Mouse (Mus musculus) heart, embryonic 13.5 days (tissue): ENCODE results near the gene A630076J17Rik. TPM values are rescaled to one million over a fixed set of nuclear protein-coding genes. Genes with fewer than 3 reads are reported as not detected.

Source experiments
- ATAC-seq: fragments of 200-750 bp; cut with Nextera tagmentation; 2 replicates; pipeline ENCODE4 v1.8.0; 2017; ENCODE audit warnings: moderate TSS enrichment; ENCODE audit not compliant: insufficient number of reproducible peaks, low FRiP score, low TSS enrichment; ENCODE audit errors: extremely low read depth
- H3K27ac ChIP-seq: fragments of 300-500 bp; sonication (generic); replicated peaks from 2 replicates; pipeline ENCODE4 v1.5.1; 2015; ENCODE audit warnings: moderate library complexity, mild to moderate bottlenecking, inconsistent platforms
- H3K27me3 ChIP-seq: fragments of 300-500 bp; sonication (generic); replicated peaks from 2 replicates; pipeline ENCODE4 v1.6.1; 2015; ENCODE audit warnings: mild to moderate bottlenecking, inconsistent platforms
- H3K36me3 ChIP-seq: fragments of 300-500 bp; sonication (generic); 2 replicates; pipeline ENCODE4 v1.6.1; 2015; ENCODE audit warnings: mild to moderate bottlenecking, inconsistent platforms
- H3K4me1 ChIP-seq: fragments of 300-500 bp; sonication (generic); 2 replicates; pipeline ENCODE4 v1.6.1; 2015; ENCODE audit warnings: inconsistent platforms
- H3K4me2 ChIP-seq: fragments of 300-500 bp; sonication (generic); 2 replicates; pipeline ENCODE4 v1.6.1; 2015; ENCODE audit warnings: inconsistent platforms, mild to moderate bottlenecking, moderate library complexity
- H3K4me3 ChIP-seq: fragments of 300-500 bp; sonication (generic); 2 replicates; pipeline ENCODE4 v1.5.1; 2015; ENCODE audit warnings: moderate library complexity, mild to moderate bottlenecking, inconsistent platforms
- H3K9ac ChIP-seq: fragments of 300-500 bp; sonication (generic); 2 replicates; pipeline ENCODE4 v1.6.1; 2015; ENCODE audit warnings: inconsistent platforms, mild to moderate bottlenecking, moderate library complexity
- H3K9me3 ChIP-seq: fragments of 300-500 bp; sonication (generic); 2 replicates; pipeline ENCODE4 v1.6.1; 2016; ENCODE audit warnings: inconsistent platforms
- WGBS: fragments of 180-500 bp; shearing (Covaris S2); methylation state at CpG from one replicate; pipeline ENCODE4 v1.1.7; 2015; ENCODE audit warnings: mixed read lengths; 5-methylcytosine and 5-hydroxymethylcytosine counted together
- polyA plus RNA-seq: library from polyadenylated mRNA; unstranded; fragments of >200 nt; fragmentation: Nextera tagmentation; extraction: Ambion mirVana; gene quantifications from 2 replicates; pipeline ENCODE4 v1.2.1, GENCODE M21; 2015

Gene A630076J17Rik
- polyA plus RNA-seq, 1 experiment from 2014 or later, result not detected

- Histone ChIP-seq H3K4me1 (peaks cover 14% of the 10 kb centered on the region), H3K36me3 (peaks cover 19% of the 10 kb centered on the region), H3K4me3 (peak within 1 kb of the TSS; percentile 81), H3K4me2 (peak within 1 kb of the TSS; percentile 69), H3K9me3 (no peaks in the 10 kb centered on the region), H3K9ac (peak within 1 kb of the TSS; percentile 85), H3K27ac (no peak within 1 kb of the TSS), H3K27me3 (peaks cover 6% of the 10 kb centered on the region)
- WGBS, result 2% methylated on average over 43 of the region's 43 CpGs
- peak; percentile 76 for ATAC-seq
Observed at GRCm38 (mm10) chr3:107278479-107279269, 48.3 kb downstream of the A630076J17Rik start, which contains the start of gene Lamtor5. Lamtor5 (plus strand) TSS chr3:107278858.

Other genes starting within 250 kb of the A630076J17Rik start
- gene Kcna3, start 194.4 kb upstream of the A630076J17Rik start, polyA plus RNA-seq, result 0.74 and 0.90 TPM in 2 replicates
- gene Kcna2, start 129.5 kb upstream of the A630076J17Rik start, polyA plus RNA-seq, result 0.01 and 0.05 TPM in 2 replicates
- gene Kcna10, start 47.6 kb upstream of the A630076J17Rik start, polyA plus RNA-seq, result not detected in 2 replicates
- 1.0 and 7.4 TPM in 2 replicates for gene Cym, start 8.9 kb upstream of the A630076J17Rik start, polyA plus RNA-seq
- not detected in 2 replicates for gene Prok1, start 9.1 kb downstream of the A630076J17Rik start, polyA plus RNA-seq
- gene Lamtor5, start 48.2 kb downstream of the A630076J17Rik start, polyA plus RNA-seq, result 149 and 173 TPM in 2 replicates
- gene Slc16a4, start 60.6 kb downstream of the A630076J17Rik start, polyA plus RNA-seq, result 1.6 TPM in 2 replicates
- 8.7 and 10.3 TPM in 2 replicates for gene Rbm15, start 103.1 kb downstream of the A630076J17Rik start, polyA plus RNA-seq
- 0.06 and 0.07 TPM in 2 replicates for gene Kcnc4, start 228.9 kb downstream of the A630076J17Rik start, polyA plus RNA-seq